Mouse (Mus musculus) embryonic stem cell, embryonic (primary cell): ENCODE data around the gene Ubiad1.

Experiments used
- CTCF ChIA-PET, 4 experiments: fragments of 300-600 bp in 2 of 4; fragments of 350-600 bp in 2 of 4; sonication (Branson Sonifier 250); formaldehyde crosslinking; loops; one replicate each; lab custom pipeline; 2022; ENCODE audit warnings: inconsistent platforms in 2 of 4; lab: Charles Lee
- POLR2A ChIA-PET, 4 experiments: fragments of 300-600 bp in 2 of 4; fragments of 350-600 bp in 2 of 4; sonication (Branson Sonifier 250); formaldehyde crosslinking; loops; one replicate each; lab custom pipeline; 2022; ENCODE audit warnings: antibody characterized with exemption in 4 of 4, inconsistent platforms in 1 of 4; lab: Charles Lee

Gene Ubiad1

GRCm38 (mm10) chr4:148464301-148464700 is 19.7 kb upstream of the Ubiad1 start:
- CTCF ChIA-PET, result interaction anchor here in 2 of 4 experiments (0.8 to 1.7 kb wide), 3 partner anchors 12 to 297 kb away, joined by 3 to 4 read pairs (median 3); no protein-coding TSS in a partner anchor
- POLR2A ChIA-PET, result interaction anchor here in 2 of 4 experiments (1.1 to 1.7 kb wide), 6 partner anchors 16 to 136 kb away, joined by 3 to 5 read pairs (median 4); partner anchors contain the start of genes Exosc10 (in 1 of the 2) and Mtor (in 1 of the 2)

GRCm38 (mm10) chr4:148463208-148463960 is 18.8 kb upstream of the Ubiad1 start:
- ChIA-PET CTCF (interaction anchor here in 3 of 4 experiments (0.8 to 1.7 kb wide), 7 partner anchors 13 to 297 kb away, joined by 3 to 5 read pairs (median 3); partner anchors contain the start of gene Mtor (in 1 of the 3)), POLR2A (interaction anchor here in 3 of 4 experiments (0.6 to 2.9 kb wide), 9 partner anchors 12 to 1604 kb away, joined by 3 to 13 read pairs (median 4); partner anchors contain the start of genes Mtor (in 2 of the 3) and Tardbp (in 1 of the 3))

GRCm38 (mm10) chr4:148462717-148463116 is 18.1 kb upstream of the Ubiad1 start:
- ChIA-PET CTCF (interaction anchor here in 3 of 4 experiments (0.6 to 1.7 kb wide), 8 partner anchors 11 to 142 kb away, joined by 3 to 5 read pairs (median 3); partner anchors contain the start of gene Mtor (in 2 of the 3)), POLR2A (interaction anchor here in 1 of 4 experiments (0.8 to 2.9 kb wide), 5 partner anchors 10 to 164 kb away, joined by 3 to 13 read pairs (median 3); partner anchors contain the start of genes Mtor and Tardbp)

- POLR2A ChIA-PET, result interaction anchor here in 3 of 4 experiments (0.6 to 2.9 kb wide), 4 partner anchors 10 to 195 kb away, joined by 3 to 13 read pairs (median 4); partner anchors contain the start of gene Mtor (in 1 of the 3)
- CTCF ChIA-PET, result interaction anchor here in 3 of 4 experiments (0.6 to 1.3 kb wide), 8 partner anchors 10 to 143 kb away, joined by 3 to 5 read pairs (median 3); partner anchors contain the start of gene Mtor (in 2 of the 3)
These were observed 17.2 kb upstream of the Ubiad1 start for GRCm38 (mm10) chr4:148461772-148462171.

GRCm38 (mm10) chr4:148460656-148461284 is 16.2 kb upstream of the Ubiad1 start:
- ChIA-PET POLR2A (interaction anchor here in 2 of 4 experiments (0.6 to 2.9 kb wide), 5 partner anchors 8 to 161 kb away, joined by 3 to 13 read pairs (median 5); partner anchors contain the start of gene Mtor (in 2 of the 2)), CTCF (interaction anchor here in 1 of 4 experiments (1.0 kb wide), 1 partner anchor 49 kb away, joined by 3 read pairs; no protein-coding TSS in a partner anchor)

- POLR2A ChIA-PET, result interaction anchor here in 2 of 4 experiments (1.3 to 1.7 kb wide), 2 partner anchors 11 to 145 kb away, joined by 3 to 5 read pairs; partner anchors contain the start of gene Ubiad1 (in 1 of the 2)
- CTCF ChIA-PET, result interaction anchor here in 1 of 4 experiments (1.9 kb wide), 1 partner anchor 12 kb away, joined by 5 read pairs; no protein-coding TSS in a partner anchor
These were observed 11.0 kb upstream of the Ubiad1 start for GRCm38 (mm10) chr4:148455477-148456025.

GRCm38 (mm10) chr4:148453707-148454106 is 9.1 kb upstream of the Ubiad1 start:
- POLR2A ChIA-PET, result interaction anchor here in 1 of 4 experiments (1.0 to 1.2 kb wide), 2 partner anchors 9 to 105 kb away, joined by 3 to 4 read pairs; partner anchors contain the start of genes Exosc10 and Ubiad1
- CTCF ChIA-PET, result no interaction called here

- CTCF ChIA-PET, result interaction anchor here (0.5 to 1.6 kb wide), 15 partner anchors 13 to 513 kb away, joined by 3 to 8 read pairs (median 4); partner anchors contain the start of genes Disp3 (in 1 of the 4) and Fbxo6 (in 1 of the 4)
- POLR2A ChIA-PET, result interaction anchor here (0.6 to 3.2 kb wide), 57 partner anchors 8 to 1215 kb away, joined by 3 to 14 read pairs (median 4); partner anchors contain the start of genes Clcn6 (in 2 of the 4), Mthfr (in 2 of the 4), Srm (in 2 of the 4) and Tardbp (in 2 of the 4)
These were observed 4.3 kb upstream of the Ubiad1 start for GRCm38 (mm10) chr4:148448853-148449245.

GRCm38 (mm10) chr4:148448179-148448852 is 3.7 kb upstream of the Ubiad1 start, which contains the start of gene Mtor:
Mtor (plus strand) TSS chr4:148448611.
- POLR2A ChIA-PET, result interaction anchor here (0.6 to 3.2 kb wide), 60 partner anchors 8 to 511 kb away, joined by 3 to 14 read pairs (median 4); partner anchors contain the start of genes Clcn6 (in 2 of the 4), Mthfr (in 2 of the 4), Srm (in 2 of the 4) and Tardbp (in 2 of the 4)
- CTCF ChIA-PET, result interaction anchor here (0.5 to 1.6 kb wide), 15 partner anchors 13 to 512 kb away, joined by 3 to 8 read pairs (median 4); partner anchors contain the start of genes Disp3 (in 1 of the 4) and Fbxo6 (in 1 of the 4)

- CTCF ChIA-PET, result interaction anchor here in 3 of 4 experiments (0.5 to 0.8 kb wide), 3 partner anchors 9 to 204 kb away, joined by 3 to 6 read pairs (median 3); no protein-coding TSS in a partner anchor
- POLR2A ChIA-PET, result interaction anchor here in 2 of 4 experiments (0.9 to 1.1 kb wide), 2 partner anchors 15 to 106 kb away, joined by 3 read pairs; no protein-coding TSS in a partner anchor
These were observed 2.0 kb downstream of the Ubiad1 start for GRCm38 (mm10) chr4:148442598-148442997.

GRCm38 (mm10) chr4:148441931-148442330 is 2.6 kb downstream of the Ubiad1 start:
- ChIA-PET CTCF (interaction anchor here in 2 of 4 experiments (0.7 to 1.1 kb wide), 2 partner anchors 12 to 33 kb away, joined by 3 to 6 read pairs; no protein-coding TSS in a partner anchor), POLR2A (interaction anchor here in 1 of 4 experiments (0.9 kb wide), 2 partner anchors 15 to 18 kb away, joined by 3 read pairs; no protein-coding TSS in a partner anchor)

- POLR2A ChIA-PET, result interaction anchor here in 3 of 4 experiments (0.6 to 1.7 kb wide), 6 partner anchors 13 to 465 kb away, joined by 3 to 5 read pairs (median 3); partner anchors contain the start of gene Mtor (in 1 of the 3)
- CTCF ChIA-PET, result interaction anchor here (0.6 to 1.6 kb wide), 8 partner anchors 12 to 571 kb away, joined by 3 to 8 read pairs (median 5); partner anchors contain the start of genes Disp3 (in 1 of the 4) and Mtor (in 1 of the 4)
These were observed 8.8 kb downstream of the Ubiad1 start for GRCm38 (mm10) chr4:148435657-148436330.

GRCm38 (mm10) chr4:148435106-148435505 is 9.5 kb downstream of the Ubiad1 start:
- POLR2A ChIA-PET, result interaction anchor here in 3 of 4 experiments (0.6 to 1.7 kb wide), 6 partner anchors 13 to 466 kb away, joined by 3 to 8 read pairs (median 3); partner anchors contain the start of gene Mtor (in 1 of the 3)
- CTCF ChIA-PET, result interaction anchor here (0.6 to 1.6 kb wide), 7 partner anchors 13 to 571 kb away, joined by 3 to 8 read pairs (median 5); partner anchors contain the start of genes Disp3 (in 1 of the 4) and Mtor (in 1 of the 4)

GRCm38 (mm10) chr4:148434554-148434953 is 10.0 kb downstream of the Ubiad1 start:
- ChIA-PET POLR2A (interaction anchor here in 2 of 4 experiments (0.9 to 1.7 kb wide), 10 partner anchors 10 to 358 kb away, joined by 3 to 12 read pairs (median 5); partner anchors contain the start of genes Mtor (in 2 of the 2), Tardbp (in 2 of the 2), Disp3 (in 1 of the 2) and Ubiad1 (in 1 of the 2)), CTCF (interaction anchor here in 2 of 4 experiments (0.5 to 1.6 kb wide), 10 partner anchors 14 to 319 kb away, joined by 3 to 9 read pairs (median 5); partner anchors contain the start of genes Disp3 (in 2 of the 2) and Mtor (in 1 of the 2))
